Mouse (Mus musculus) megakaryocyte-erythroid progenitor cell, adult 5 weeks (primary cell): ENCODE measurements around the gene Sorcs2. TPM values are rescaled to one million over a fixed set of nuclear protein-coding genes. Genes with fewer than 3 reads are reported as not detected.

Experiments used
- polyA plus RNA-seq: library from polyadenylated mRNA; stranded (reverse); fragments of >175 nt; gene quantifications from 2 replicates; pipeline ENCODE4 v1.2.3, GENCODE M21; 2012

The Sorcs2 gene
- 0.37 and 0.52 TPM in 2 replicates for polyA plus RNA-seq

DNA sequence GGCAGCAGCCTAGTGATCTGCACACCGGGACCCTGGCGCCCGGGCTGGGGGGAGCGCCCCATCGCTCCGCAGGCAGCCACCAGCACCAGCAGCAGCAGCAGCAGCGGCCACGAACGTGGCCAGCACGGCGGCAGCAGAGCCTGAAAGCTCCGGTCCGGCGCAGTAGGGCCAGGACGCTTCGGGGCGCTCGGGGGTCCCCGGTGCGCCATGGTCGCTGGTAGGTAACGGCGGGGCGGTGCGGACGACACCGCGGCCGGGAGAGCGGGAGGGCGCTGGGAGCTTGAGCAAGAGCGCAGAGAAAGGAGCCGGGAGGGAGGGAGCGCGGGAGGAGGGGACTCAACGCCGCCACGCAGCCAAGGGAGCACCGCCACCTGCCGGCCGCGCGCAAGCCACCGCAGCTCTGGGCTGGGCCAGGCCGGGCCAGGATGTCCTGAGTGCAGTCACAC, at the start of gene Sorcs2:
Gene Sorcs2, minus strand, starts transcription at position 303 of the 446 bp plus-strand sequence.

DNA sequence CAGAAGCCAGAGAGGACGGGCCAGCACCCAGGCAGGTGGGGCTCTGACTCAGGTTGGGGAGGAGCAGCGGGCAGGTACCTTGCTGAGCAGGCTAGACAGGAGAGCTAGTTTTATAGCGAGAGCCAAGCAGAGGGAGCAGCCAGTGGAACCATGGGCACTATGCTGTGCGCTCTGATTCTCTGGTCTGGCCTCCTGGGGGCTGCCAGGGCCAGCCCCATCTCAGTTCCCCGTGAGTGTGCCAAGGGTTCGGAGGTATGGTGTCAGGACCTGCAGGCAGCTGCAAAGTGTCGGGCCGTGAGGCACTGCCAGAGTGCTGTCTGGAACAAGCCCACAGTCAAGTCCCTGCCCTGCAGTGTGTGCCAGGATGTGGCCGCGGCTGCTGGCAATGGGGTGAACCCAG, 194.0 kb downstream of the Sorcs2 start, which contains the start of gene Psapl1:
Gene Psapl1, plus strand, starts transcription at position 106 of the 400 bp plus-strand sequence.

Other genes with a start within 250 kb of the Sorcs2 start
- gene Psapl1, start 194.1 kb downstream of the Sorcs2 start, polyA plus RNA-seq: not detected in 2 replicates
- 17.2 and 17.4 TPM in 2 replicates for gene Grpel1, start 66.9 kb upstream of the Sorcs2 start, polyA plus RNA-seq
- gene Tada2b, start 86.1 kb upstream of the Sorcs2 start, polyA plus RNA-seq: 11.3 and 13.2 TPM in 2 replicates
- gene Ccdc96, start 86.4 kb upstream of the Sorcs2 start, polyA plus RNA-seq: 0.06 and 0.23 TPM in 2 replicates
- gene Tbc1d14, start 195.1 kb upstream of the Sorcs2 start, polyA plus RNA-seq: 14.9 and 16.1 TPM in 2 replicates